Mouse (Mus musculus): ENCODE measurements around the gene Smim24.

DNA sequence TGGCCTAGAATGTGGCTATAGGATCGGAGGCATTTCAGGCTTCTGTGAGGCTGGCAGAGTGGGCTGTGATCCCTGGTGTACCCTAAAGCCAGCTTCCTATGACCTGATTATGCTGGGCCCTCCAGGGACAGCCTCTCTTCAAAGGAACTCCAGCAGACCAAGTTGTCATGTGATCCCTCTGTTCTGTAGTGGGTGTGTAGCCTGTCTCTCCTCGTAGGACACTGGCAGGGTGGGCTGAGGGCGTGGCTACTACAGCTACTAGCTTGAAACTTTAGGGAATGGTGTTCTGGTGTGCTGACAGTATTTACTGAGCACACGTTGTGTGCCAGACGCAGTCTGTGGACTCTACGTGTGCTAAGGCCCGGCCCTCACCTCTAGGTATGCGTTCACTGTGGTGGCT lies 32.1 kb upstream of the Smim24 start:
- no peak for TF ChIP-seq POLR2A (IDR thresholded peaks at IDR 0.05; ENCODE audit: control insufficient read depth, low read depth, low read length)
- no peak for TF ChIP-seq CTCF (IDR thresholded peaks at IDR 0.05; ENCODE audit: control insufficient read depth, insufficient read depth, insufficient replicate concordance, low read depth, low read length)
